Mouse (Mus musculus): ENCODE data around the gene Spg20. TPM values are rescaled to one million over a fixed set of nuclear protein-coding genes. Genes with fewer than 3 reads are reported as not detected.

Gene Spg20
- polyA plus RNA-seq, 1 experiment = 49.3 TPM

GRCm38 (mm10) chr3:55066666-55067023 is 45.3 kb upstream of the Spg20 start:
- no peak for TF ChIP-seq REST (IDR thresholded peaks at IDR 0.05; ENCODE audit: insufficient read depth, insufficient read length)
- no peak for TF ChIP-seq TCF3 (IDR thresholded peaks at IDR 0.05; ENCODE audit: insufficient read length, low read depth)
- no peak for TF ChIP-seq POLR2AphosphoS2 (IDR thresholded peaks at IDR 0.05; ENCODE audit: insufficient read length, low read depth)
- TF ChIP-seq POLR2A (IDR thresholded peaks at IDR 0.05; ENCODE audit: insufficient read length, low read depth) = no peak
- TF ChIP-seq USF1 (IDR thresholded peaks at IDR 0.05; ENCODE audit: low read depth) = no peak
- no peak for TF ChIP-seq MAX (IDR thresholded peaks at IDR 0.05; ENCODE audit: low read depth)
- TF ChIP-seq E2F4 (IDR thresholded peaks at IDR 0.05; ENCODE audit: insufficient read depth) = no peak
- TF ChIP-seq MYOG (IDR thresholded peaks at IDR 0.05; ENCODE audit: control insufficient read depth in 1 of 3, insufficient read depth in 1 of 3, insufficient read length in 2 of 3, low read depth in 2 of 3) = no peak
- no peak for TF ChIP-seq MYOD1 (IDR thresholded peaks at IDR 0.05; ENCODE audit: control insufficient read depth in 1 of 3, insufficient read length in 2 of 3, low read depth in 2 of 3)
- TF ChIP-seq TCF12 (IDR thresholded peaks at IDR 0.05; ENCODE audit: insufficient read depth, poor library complexity, severe bottlenecking) = no peak
- TF ChIP-seq CEBPB (IDR thresholded peaks at IDR 0.05; ENCODE audit: insufficient read depth, poor library complexity, severe bottlenecking) = no peak
- no peak for TF ChIP-seq SRF (IDR thresholded peaks at IDR 0.05; ENCODE audit: control insufficient read depth, insufficient read length, low read depth)
- Histone ChIP-seq H3K4me2 (ENCODE audit: low read depth) (no peak overlapping the region), H3K36me3 (ENCODE audit: control insufficient read depth, insufficient read depth) (no peaks in the 10 kb centered on the region), H3K4me3 (no peak overlapping the region), H3ac (ENCODE audit: control insufficient read depth, insufficient read length) (no peak overlapping the region), H3K79me2 (ENCODE audit: control insufficient read depth, insufficient read depth) (no peaks in the 10 kb centered on the region), H3K27me3 (ENCODE audit: control insufficient read depth, insufficient read depth, insufficient read length) (no peaks in the 10 kb centered on the region)

GRCm38 (mm10) chr3:55067791-55068434 is 44.0 kb upstream of the Spg20 start:
- Histone ChIP-seq H3K79me2 (ENCODE audit: control insufficient read depth, insufficient read depth) (no peaks in the 10 kb centered on the region), H3ac (ENCODE audit: control insufficient read depth, insufficient read length) (no peak overlapping the region), H3K4me3 (no peak overlapping the region), H3K4me2 (ENCODE audit: low read depth) (no peak overlapping the region), H3K36me3 (ENCODE audit: control insufficient read depth, insufficient read depth) (no peaks in the 10 kb centered on the region), H3K27me3 (ENCODE audit: control insufficient read depth, insufficient read depth, insufficient read length) (no peaks in the 10 kb centered on the region)
- TF ChIP-seq REST (IDR thresholded peaks at IDR 0.05; ENCODE audit: insufficient read depth, insufficient read length) (no peak), TCF3 (IDR thresholded peaks at IDR 0.05; ENCODE audit: insufficient read length, low read depth) (no peak), SRF (IDR thresholded peaks at IDR 0.05; ENCODE audit: control insufficient read depth, insufficient read length, low read depth) (no peak), MYOG (IDR thresholded peaks at IDR 0.05; ENCODE audit: control insufficient read depth in 1 of 3, insufficient read depth in 1 of 3, insufficient read length in 2 of 3, low read depth in 2 of 3) (no peak), POLR2A (IDR thresholded peaks at IDR 0.05; ENCODE audit: insufficient read length, low read depth) (no peak)

GRCm38 (mm10) chr3:55074576-55075293 is 37.2 kb upstream of the Spg20 start:
- Histone ChIP-seq H3K4me2 (ENCODE audit: low read depth) (no peak overlapping the region), H3K27me3 (ENCODE audit: control insufficient read depth, insufficient read depth, insufficient read length) (no peaks in the 10 kb centered on the region), H3K36me3 (ENCODE audit: control insufficient read depth, insufficient read depth) (no peaks in the 10 kb centered on the region), H3K79me2 (ENCODE audit: control insufficient read depth, insufficient read depth) (no peaks in the 10 kb centered on the region), H3K4me3 (no peak overlapping the region), H3ac (ENCODE audit: control insufficient read depth, insufficient read length) (no peak overlapping the region)
- TF ChIP-seq USF1 (IDR thresholded peaks at IDR 0.05; ENCODE audit: low read depth) (no peak), REST (IDR thresholded peaks at IDR 0.05; ENCODE audit: insufficient read depth, insufficient read length) (no peak)

GRCm38 (mm10) chr3:55075294-55075648 is 36.6 kb upstream of the Spg20 start:
- no peaks in the 10 kb centered on the region for H3K79me2 ChIP-seq (ENCODE audit: control insufficient read depth, insufficient read depth)
- no peak overlapping the region for H3K4me2 ChIP-seq (ENCODE audit: low read depth)
- H3ac ChIP-seq (ENCODE audit: control insufficient read depth, insufficient read length) = no peak overlapping the region
- no peaks in the 10 kb centered on the region for H3K27me3 ChIP-seq (ENCODE audit: control insufficient read depth, insufficient read depth, insufficient read length)
- TF ChIP-seq TCF12 (IDR thresholded peaks at IDR 0.05; ENCODE audit: insufficient read depth, poor library complexity, severe bottlenecking) (no peak), CEBPB (IDR thresholded peaks at IDR 0.05; ENCODE audit: insufficient read depth, poor library complexity, severe bottlenecking) (no peak), USF1 (IDR thresholded peaks at IDR 0.05; ENCODE audit: low read depth) (no peak)
- no peak overlapping the region for H3K4me3 ChIP-seq
- no peaks in the 10 kb centered on the region for H3K36me3 ChIP-seq (ENCODE audit: control insufficient read depth, insufficient read depth)

GRCm38 (mm10) chr3:55078233-55078632 is 33.7 kb upstream of the Spg20 start:
- H3K36me3 ChIP-seq (ENCODE audit: control insufficient read depth, insufficient read depth) = no peaks in the 10 kb centered on the region

More at GRCm38 (mm10) chr3:55078233-55078632, 33.7 kb upstream of the Spg20 start:
- no peak overlapping the region for H3ac ChIP-seq (ENCODE audit: control insufficient read depth, insufficient read length)
- no peak overlapping the region for H3K4me2 ChIP-seq (ENCODE audit: low read depth)
- TF ChIP-seq TCF12 (IDR thresholded peaks at IDR 0.05; ENCODE audit: insufficient read depth, poor library complexity, severe bottlenecking) (no peak), E2F4 (IDR thresholded peaks at IDR 0.05; ENCODE audit: insufficient read depth) (no peak), REST (IDR thresholded peaks at IDR 0.05; ENCODE audit: insufficient read depth, insufficient read length) (no peak), MAX (IDR thresholded peaks at IDR 0.05; ENCODE audit: low read depth) (no peak), SRF (IDR thresholded peaks at IDR 0.05; ENCODE audit: control insufficient read depth, insufficient read length, low read depth) (no peak), POLR2AphosphoS2 (IDR thresholded peaks at IDR 0.05; ENCODE audit: insufficient read length, low read depth) (no peak), MYOD1 (IDR thresholded peaks at IDR 0.05; ENCODE audit: control insufficient read depth in 1 of 3, insufficient read length in 2 of 3, low read depth in 2 of 3) (no peak), TCF3 (IDR thresholded peaks at IDR 0.05; ENCODE audit: insufficient read length, low read depth) (no peak), MYOG (IDR thresholded peaks at IDR 0.05; ENCODE audit: control insufficient read depth in 1 of 3, insufficient read depth in 1 of 3, insufficient read length in 2 of 3, low read depth in 2 of 3) (no peak), CEBPB (IDR thresholded peaks at IDR 0.05; ENCODE audit: insufficient read depth, poor library complexity, severe bottlenecking) (no peak), POLR2A (IDR thresholded peaks at IDR 0.05; ENCODE audit: insufficient read length, low read depth) (no peak), USF1 (IDR thresholded peaks at IDR 0.05; ENCODE audit: low read depth) (no peak)
- no peaks in the 10 kb centered on the region for H3K27me3 ChIP-seq (ENCODE audit: control insufficient read depth, insufficient read depth, insufficient read length)
- H3K79me2 ChIP-seq (ENCODE audit: control insufficient read depth, insufficient read depth) = no peaks in the 10 kb centered on the region
- no peak overlapping the region for H3K4me3 ChIP-seq

Measured in myocyte (in vitro differentiated cells).